Mouse (Mus musculus) mammary gland, adult 2 months (tissue): ENCODE results near the gene Rab13. TPM values are rescaled to one million over a fixed set of nuclear protein-coding genes. Genes with fewer than 3 reads are reported as not detected.

ENCODE experiments used
- polyA plus RNA-seq: library from polyadenylated mRNA; depleted of rRNA; stranded (reverse); fragments of >200 nt; gene quantifications from 2 replicates; pipeline ENCODE4 v1.2.3, GENCODE M21; 2012; ENCODE audit warnings: low replicate concordance; rRNA removed

Gene Rab13
- polyA plus RNA-seq, result 5.5 and 5.7 TPM in 2 replicates

GRCm38 (mm10) chr3:90213377-90213866, at the start of gene Rab13, which contains the start of gene Rps27:
TSS of gene Rab13 (plus strand) at chr3:90213695.
TSS of gene Rps27 (minus strand) at chr3:90213651.

GRCm38 (mm10) chr3:90231507-90232333, 18.2 kb downstream of the Rab13 start, which contains the start of gene Jtb:
TSS of gene Jtb (plus strand) at chr3:90231597.

GRCm38 (mm10) chr3:90242984-90243775, 29.7 kb downstream of the Rab13 start, which contains the start of gene Creb3l4:
TSS of gene Creb3l4 (minus strand) at chr3:90243512.

GRCm38 (mm10) chr3:90247960-90248745, 34.7 kb downstream of the Rab13 start, which contains the start of gene Slc39a1:
TSS of gene Slc39a1 (plus strand) at chr3:90248172.

GRCm38 (mm10) chr3:90253653-90254418, 40.3 kb downstream of the Rab13 start, which contains the start of gene Crtc2:
TSS of gene Crtc2 (plus strand) at chr3:90254163.

GRCm38 (mm10) chr3:90265034-90265931, 51.8 kb downstream of the Rab13 start, which contains the start of gene Dennd4b:
TSS of gene Dennd4b (plus strand) at chr3:90265185.

Other genes starting within 250 kb of the Rab13 start
- gene Hax1, start 214.9 kb upstream of the Rab13 start, polyA plus RNA-seq, result 29.1 and 76.8 TPM in 2 replicates
- 27.6 and 68.5 TPM in 2 replicates for gene 4933434E20Rik, start 162.1 kb upstream of the Rab13 start, polyA plus RNA-seq
- gene Ubap2l, start 161.1 kb upstream of the Rab13 start, polyA plus RNA-seq, result 114 and 174 TPM in 2 replicates
- gene Tpm3, start 141.0 kb upstream of the Rab13 start, polyA plus RNA-seq, result 103 and 148 TPM in 2 replicates
- gene Nup210l, start 109.6 kb upstream of the Rab13 start, polyA plus RNA-seq, result 0.27 and 0.57 TPM in 2 replicates
- 1,026 and 2,137 TPM in 2 replicates for gene Rps27, start within 50 bp of the Rab13 start, polyA plus RNA-seq
- gene Jtb, start 17.9 kb downstream of the Rab13 start, polyA plus RNA-seq, result 69.0 and 95.6 TPM in 2 replicates
- gene Creb3l4, start 29.8 kb downstream of the Rab13 start, polyA plus RNA-seq, result 1.7 and 2.5 TPM in 2 replicates
- 99.1 and 121 TPM in 2 replicates for gene Slc39a1, start 34.5 kb downstream of the Rab13 start, polyA plus RNA-seq
- 81.9 and 84.8 TPM in 2 replicates for gene Crtc2, start 40.5 kb downstream of the Rab13 start, polyA plus RNA-seq
- gene Dennd4b, start 51.5 kb downstream of the Rab13 start, polyA plus RNA-seq, result 78.6 and 97.3 TPM in 2 replicates
- 22.3 and 24.7 TPM in 2 replicates for gene Gatad2b, start 79.5 kb downstream of the Rab13 start, polyA plus RNA-seq
- 21.0 and 21.7 TPM in 2 replicates for gene Slc27a3, start 176.2 kb downstream of the Rab13 start, polyA plus RNA-seq
- 26.7 and 32.2 TPM in 2 replicates for gene Ints3, start 219.9 kb downstream of the Rab13 start, polyA plus RNA-seq